Mouse (Mus musculus): ENCODE data around the gene Gabrp. TPM values are rescaled to one million over a fixed set of nuclear protein-coding genes. Genes with fewer than 3 reads are reported as not detected.

Gene Gabrp
- polyA plus RNA-seq, 1 experiment from 2014 or later: 0.48 TPM

- DNase-seq (ENCODE audit: low spot score): no peak
Observed at GRCm38 (mm10) chr11:33533577-33533976, 45.2 kb downstream of the Gabrp start.

- DNase-seq (ENCODE audit: low spot score): no peak
Observed at GRCm38 (mm10) chr11:33529576-33529975, 49.2 kb downstream of the Gabrp start.

GRCm38 (mm10) chr11:33513376-33513991 lies 65.3 kb downstream of the Gabrp start, which contains the start of gene Ranbp17:
TSS of gene Ranbp17 (minus strand) at chr11:33513746.
- peak; percentile 33 for DNase-seq (ENCODE audit: low spot score)

GRCm38 (mm10) chr11:33512854-33513375 lies 65.8 kb downstream of the Gabrp start:
- DNase-seq (ENCODE audit: low spot score): peak; percentile 41

- DNase-seq (ENCODE audit: low spot score): no peak
Observed at GRCm38 (mm10) chr11:33509401-33509800, 69.4 kb downstream of the Gabrp start.

Other genes with a start within 250 kb of the Gabrp start
- 1.8 and 2.0 TPM in 2 replicates for gene Ranbp17, start 65.2 kb downstream of the Gabrp start, polyA plus RNA-seq (2015; fragmentation: Nextera tagmentation; extraction: Ambion mirVana)
- gene D130052B06Rik, start 20.3 kb upstream of the Gabrp start, polyA plus RNA-seq (2015; fragmentation: Nextera tagmentation; extraction: Ambion mirVana): not detected in 2 replicates

All from thymus, postnatal 0 days (tissue).